Mouse (Mus musculus) megakaryocyte-erythroid progenitor cell, adult 5 weeks (primary cell): ENCODE measurements around the gene Slc12a8. TPM values are rescaled to one million over a fixed set of nuclear protein-coding genes. Genes with fewer than 3 reads are reported as not detected.

Experiments used
- polyA plus RNA-seq: library from polyadenylated mRNA; stranded (reverse); fragments of >175 nt; gene quantifications from 2 replicates; pipeline ENCODE4 v1.2.3, GENCODE M21; 2012

Slc12a8 gene
- polyA plus RNA-seq: not detected in 2 replicates

GRCm38 (mm10) chr16:33516807-33517565 lies at the start of gene Slc12a8:
TSS of gene Slc12a8 (plus strand) at chr16:33517328.

GRCm38 (mm10) chr16:33684162-33684702 lies 167.1 kb downstream of the Slc12a8 start, which contains the start of gene Heg1:
TSS of gene Heg1 (plus strand) at chr16:33684370.

Other genes with a start within 250 kb of the Slc12a8 start
- gene Zfp148, start 136.5 kb upstream of the Slc12a8 start, polyA plus RNA-seq: 6.0 and 6.2 TPM in 2 replicates
- gene Heg1, start 167.0 kb downstream of the Slc12a8 start, polyA plus RNA-seq: 3.9 and 5.8 TPM in 2 replicates